Mouse (Mus musculus) embryonic facial prominence, embryonic 14.5 days (tissue): ENCODE measurements at regions not wholly inside any gene's neighbourhood (a gene's known extent, or its start where the extent isn't known, plus 50 kb on each side); places are given as distances from the start of the nearest gene placed in this dataset.
"Not testable (repeated sequence)": the region's sequence is repeated elsewhere in the genome, so short reads cannot be mapped to it uniquely, and the experiment has no call there.

Source experiments
- ATAC-seq: fragments of 200-750 bp; cut with Nextera tagmentation; 2 replicates; pipeline ENCODE4 v1.8.0; 2017; ENCODE audit warnings: low read depth, moderate number of reproducible peaks, moderate TSS enrichment
- DNase-seq: peaks from one replicate; pipeline ENCODE4 v3.0.0-alpha.2; 2015; ENCODE audit warnings: low spot score
- H3K27ac ChIP-seq: fragments of 300-500 bp; sonication (generic); replicated peaks from 2 replicates; pipeline ENCODE4 v1.5.1; 2014; ENCODE audit warnings: low read depth, mild to moderate bottlenecking, low read length, moderate library complexity
- H3K27me3 ChIP-seq: fragments of 300-500 bp; sonication (generic); replicated peaks from 2 replicates; pipeline ENCODE4 v1.6.1; 2014; ENCODE audit warnings: low read length; ENCODE audit not compliant: control insufficient read depth, insufficient read depth
- H3K36me3 ChIP-seq: fragments of 300-500 bp; sonication (generic); 2 replicates; pipeline ENCODE4 v1.6.1; 2014; ENCODE audit warnings: low read length, mixed read lengths; ENCODE audit not compliant: control insufficient read depth, insufficient read depth
- H3K4me1 ChIP-seq: fragments of 300-500 bp; sonication (generic); 2 replicates; pipeline ENCODE4 v1.6.1; 2014; ENCODE audit warnings: antibody characterized with exemption, low read length; ENCODE audit not compliant: control insufficient read depth, insufficient read depth
- H3K4me2 ChIP-seq: fragments of 300-500 bp; sonication (generic); 2 replicates; pipeline ENCODE4 v1.6.1; 2014; ENCODE audit warnings: low read depth, mild to moderate bottlenecking, low read length, moderate library complexity, mixed read lengths
- H3K4me3 ChIP-seq: fragments of 300-500 bp; sonication (generic); 2 replicates; pipeline ENCODE4 v1.5.1; 2014; ENCODE audit warnings: low read depth, mild to moderate bottlenecking, low read length
- H3K9ac ChIP-seq: fragments of 300-500 bp; sonication (generic); 2 replicates; pipeline ENCODE4 v1.6.1; 2014; ENCODE audit warnings: low read depth, mild to moderate bottlenecking, low read length, moderate library complexity, mixed read lengths
- H3K9me3 ChIP-seq: fragments of 300-500 bp; sonication (generic); 2 replicates; pipeline ENCODE4 v1.6.1; 2016; ENCODE audit warnings: low read length; ENCODE audit not compliant: control insufficient read depth
- WGBS: fragments of 180-500 bp; shearing (Covaris S2); extraction: QIAGEN DNeasy Blood & Tissue Kit; methylation state at CpG from one replicate; pipeline ENCODE4 v1.1.7; 2014; 5-methylcytosine and 5-hydroxymethylcytosine counted together

GRCm38 (mm10) chr12:107188055-107188454, 300.4 kb upstream of the 3110018I06Rik start:
- DNase-seq (no peak), ATAC-seq (no peak)
- H3K9ac ChIP-seq: no peak overlapping the region
- no peaks in the 10 kb centered on the region for H3K36me3 ChIP-seq
- H3K4me1 ChIP-seq: 0 out of 2 replicates have a peak, but pooled peaks cover 6% of the 10 kb centered on the region
- WGBS: 74% methylated on average over 5 of the region's 5 CpGs
- H3K27me3 ChIP-seq: no peaks in the 10 kb centered on the region
- H3K4me3 ChIP-seq: no peak overlapping the region
- H3K4me2 ChIP-seq: no peak overlapping the region
- H3K9me3 ChIP-seq: no peaks in the 10 kb centered on the region
- H3K27ac ChIP-seq: no peak overlapping the region

GRCm38 (mm10) chr12:107198389-107199018, 289.9 kb upstream of the 3110018I06Rik start:
- H3K9me3 ChIP-seq: no peaks in the 10 kb centered on the region
- H3K36me3 ChIP-seq: no peaks in the 10 kb centered on the region
- no peak overlapping the region for H3K27ac ChIP-seq
- no peaks in the 10 kb centered on the region for H3K4me1 ChIP-seq
- DNase-seq: no peak
- 88% methylated on average over 2 of the region's 2 CpGs for WGBS
- H3K27me3 ChIP-seq: no peaks in the 10 kb centered on the region
- H3K4me2 ChIP-seq: no peak overlapping the region
- no peak for ATAC-seq
- no peak overlapping the region for H3K4me3 ChIP-seq
- no peak overlapping the region for H3K9ac ChIP-seq

- no peaks in the 10 kb centered on the region for H3K4me1 ChIP-seq
- H3K9ac ChIP-seq: no peak overlapping the region
- 53% methylated on average over 4 of the region's 4 CpGs for WGBS
- H3K9me3 ChIP-seq: no peaks in the 10 kb centered on the region
- no peaks in the 10 kb centered on the region for H3K36me3 ChIP-seq
- H3K4me3 ChIP-seq: no peak overlapping the region
- no peaks in the 10 kb centered on the region for H3K27me3 ChIP-seq
- ATAC-seq (no peak), DNase-seq (no peak)
- no peak overlapping the region for H3K27ac ChIP-seq
- H3K4me2 ChIP-seq: no peak overlapping the region
These were observed 287.5 kb upstream of the 3110018I06Rik start for GRCm38 (mm10) chr12:107200903-107201302.

GRCm38 (mm10) chr12:107208826-107209225, 279.6 kb upstream of the 3110018I06Rik start:
- not testable (repeated sequence) for H3K4me1 ChIP-seq, H3K9ac ChIP-seq, ATAC-seq, H3K9me3 ChIP-seq, H3K27ac ChIP-seq, H3K4me3 ChIP-seq, H3K36me3 ChIP-seq, H3K4me2 ChIP-seq, H3K27me3 ChIP-seq
- DNase-seq: peak; percentile 14
- 42% methylated on average over 6 of the region's 6 CpGs for WGBS

- H3K36me3 ChIP-seq: no peaks in the 10 kb centered on the region
- no peak overlapping the region for H3K4me2 ChIP-seq
- no peak overlapping the region for H3K9ac ChIP-seq
- H3K27ac ChIP-seq: no peak overlapping the region
- H3K9me3 ChIP-seq: no peaks in the 10 kb centered on the region
- H3K4me1 ChIP-seq: no peaks in the 10 kb centered on the region
- H3K4me3 ChIP-seq: no peak overlapping the region
- ATAC-seq (no peak), DNase-seq (no peak)
- 85% methylated on average over 10 of the region's 10 CpGs for WGBS
- H3K27me3 ChIP-seq: no peaks in the 10 kb centered on the region
These were observed 275.6 kb upstream of the 3110018I06Rik start for GRCm38 (mm10) chr12:107212826-107213225.

- Histone ChIP-seq H3K4me2 (no peak overlapping the region), H3K4me3 (no peak overlapping the region), H3K9me3 (no peaks in the 10 kb centered on the region), H3K27ac (no peak overlapping the region), H3K4me1 (0 out of 2 replicates have a peak, but pooled peaks cover 11% of the 10 kb centered on the region), H3K9ac (no peak overlapping the region), H3K27me3 (no peaks in the 10 kb centered on the region), H3K36me3 (no peaks in the 10 kb centered on the region)
- ATAC-seq: no peak
- 31% methylated on average over 8 of the region's 8 CpGs for WGBS
- DNase-seq: peak; percentile 32
These were observed 272.3 kb upstream of the 3110018I06Rik start for GRCm38 (mm10) chr12:107216119-107216518.

- WGBS: 72% methylated on average over 7 of the region's 7 CpGs
- no peak overlapping the region for H3K4me3 ChIP-seq
- no peak overlapping the region for H3K27ac ChIP-seq
- no peak overlapping the region for H3K4me2 ChIP-seq
- no peaks in the 10 kb centered on the region for H3K36me3 ChIP-seq
- DNase-seq: peak; percentile 34
- H3K27me3 ChIP-seq: no peaks in the 10 kb centered on the region
- no peaks in the 10 kb centered on the region for H3K9me3 ChIP-seq
- 0 out of 2 replicates have a peak, but pooled peaks cover 11% of the 10 kb centered on the region for H3K4me1 ChIP-seq
- ATAC-seq: no peak
- no peak overlapping the region for H3K9ac ChIP-seq
These were observed 267.0 kb upstream of the 3110018I06Rik start for GRCm38 (mm10) chr12:107221276-107221970.

GRCm38 (mm10) chr12:107222106-107222505, 266.3 kb upstream of the 3110018I06Rik start:
- ATAC-seq (no peak), DNase-seq (no peak)
- no peak overlapping the region for H3K4me3 ChIP-seq
- H3K36me3 ChIP-seq: no peaks in the 10 kb centered on the region
- 75% methylated on average over 7 of the region's 7 CpGs for WGBS
- H3K27me3 ChIP-seq: no peaks in the 10 kb centered on the region
- 0 out of 2 replicates have a peak, but pooled peaks cover 3% of the 10 kb centered on the region for H3K9me3 ChIP-seq
- H3K9ac ChIP-seq: no peak overlapping the region
- H3K27ac ChIP-seq: no peak overlapping the region
- 0 out of 2 replicates have a peak, but pooled peaks cover 11% of the 10 kb centered on the region for H3K4me1 ChIP-seq
- no peak overlapping the region for H3K4me2 ChIP-seq

GRCm38 (mm10) chr12:107230097-107230496, 258.3 kb upstream of the 3110018I06Rik start:
- 82% methylated on average over 3 of the region's 3 CpGs for WGBS
- no peaks in the 10 kb centered on the region for H3K36me3 ChIP-seq
- DNase-seq (no peak), ATAC-seq (no peak)
- H3K9ac ChIP-seq: no peak overlapping the region
- H3K27ac ChIP-seq: no peak overlapping the region
- H3K27me3 ChIP-seq: no peaks in the 10 kb centered on the region
- H3K4me2 ChIP-seq: no peak overlapping the region
- no peak overlapping the region for H3K4me3 ChIP-seq
- H3K4me1 ChIP-seq: no peaks in the 10 kb centered on the region
- 0 out of 2 replicates have a peak, but pooled peaks cover 4% of the 10 kb centered on the region for H3K9me3 ChIP-seq
